In the genomic region with DNA sequence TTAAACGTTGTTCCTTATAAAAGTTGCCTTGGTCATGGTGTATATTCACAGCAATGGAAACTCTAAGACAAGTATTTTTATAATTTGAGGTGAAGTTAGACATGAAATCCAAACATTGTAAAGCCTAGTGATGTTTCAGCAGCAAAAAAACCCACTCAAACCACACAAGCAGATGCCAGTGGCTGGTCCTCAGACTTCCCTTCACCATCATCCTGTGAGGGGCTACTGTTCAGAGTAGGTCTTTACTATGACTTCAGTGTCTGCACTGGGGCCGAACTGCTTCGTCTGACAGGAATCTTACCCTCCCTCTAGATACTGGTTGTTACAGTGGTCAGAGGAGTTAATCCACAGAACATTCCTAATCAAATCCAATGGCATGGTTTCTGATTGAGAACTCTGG, we compare ENCODE assay signal across 30 mouse cellular contexts.
"Had no signal": no experiment of that assay in that cellular context is flagged by ENCODE, and none has a peak within 500 bp of the region (broad histone marks: within the 10 kb centered on the region; RNA-seq: fewer than 3 reads in every experiment).

No protein-coding gene starts in this region.

- H3K36me3 ChIP-seq: limb, embryonic 10.5 days; limb, embryonic 12.5 days; liver, embryonic 12.5 days; liver, embryonic 13.5 days; liver, embryonic 15.5 days; lung, embryonic 15.5 days; midbrain, embryonic 10.5 days; midbrain, embryonic 12.5 days; midbrain, embryonic 15.5 days; neural tube, embryonic 12.5 days had no signal

- H3K27ac ChIP-seq: limb, embryonic 10.5 days; limb, embryonic 12.5 days; limb, embryonic 13.5 days; limb, embryonic 15.5 days; liver, embryonic 12.5 days; liver, embryonic 13.5 days; liver, embryonic 14.5 days; liver, embryonic 15.5 days; lung, embryonic 15.5 days; macrophage; midbrain, embryonic 10.5 days; midbrain, embryonic 12.5 days; midbrain, embryonic 15.5 days; neural tube, embryonic 12.5 days had no signal

- ATAC-seq: liver, embryonic 12.5 days; liver, postnatal 0 days; lung, postnatal 0 days; midbrain, embryonic 15.5 days; midbrain, embryonic 16.5 days had no signal

- H3K27me3 ChIP-seq: limb, embryonic 12.5 days; limb, embryonic 13.5 days; limb, embryonic 15.5 days; liver, embryonic 12.5 days; liver, embryonic 13.5 days; liver, embryonic 15.5 days; lung, embryonic 15.5 days; midbrain, embryonic 12.5 days; midbrain, embryonic 15.5 days; neural tube, embryonic 12.5 days had no signal

- H3K4me1 ChIP-seq: limb, embryonic 10.5 days; limb, embryonic 12.5 days; limb, embryonic 13.5 days; limb, embryonic 15.5 days; liver, embryonic 12.5 days; liver, embryonic 13.5 days; liver, embryonic 15.5 days; lung, embryonic 15.5 days; megakaryocyte, embryonic 14.5 days; midbrain, embryonic 12.5 days; midbrain, embryonic 15.5 days; neural tube, embryonic 12.5 days had no signal

- H3K9me3 ChIP-seq: limb, embryonic 10.5 days; limb, embryonic 12.5 days; limb, embryonic 13.5 days; limb, embryonic 15.5 days; liver, embryonic 12.5 days; liver, embryonic 13.5 days; liver, embryonic 15.5 days; lung, embryonic 15.5 days; midbrain, embryonic 10.5 days; midbrain, embryonic 12.5 days; midbrain, embryonic 15.5 days; neural tube, embryonic 12.5 days had no signal

- H3K4me3 ChIP-seq: limb, embryonic 10.5 days; limb, embryonic 12.5 days; limb, embryonic 13.5 days; limb, embryonic 15.5 days; liver, embryonic 12.5 days; liver, embryonic 13.5 days; liver, embryonic 15.5 days; lung, embryonic 15.5 days; megakaryocyte, embryonic 14.5 days; midbrain, embryonic 10.5 days; midbrain, embryonic 12.5 days; midbrain, embryonic 15.5 days; myocyte; neural tube, embryonic 12.5 days had no signal

- DNase-seq: left cerebral cortex, postnatal 4 days; liver; liver, embryonic 13.5 days; liver, postnatal 0 days; lung, adult 18-20 months; lung, adult 2 months; lung, embryonic 14.5 days; lung, postnatal 10 days; lung, postnatal 14 days; lung, postnatal 36 days; lung, postnatal 4 days; midbrain, embryonic 14.5 days had no signal

- H3K4me2 ChIP-seq: limb, embryonic 12.5 days; limb, embryonic 13.5 days; limb, embryonic 15.5 days; liver, embryonic 11.5 days; liver, embryonic 12.5 days; liver, embryonic 13.5 days; liver, embryonic 15.5 days; lung, embryonic 14.5 days; lung, embryonic 15.5 days; midbrain, embryonic 12.5 days; midbrain, embryonic 15.5 days; neural tube, embryonic 12.5 days had no signal

- H3K9ac ChIP-seq: limb, embryonic 12.5 days; limb, embryonic 13.5 days; limb, embryonic 15.5 days; liver, embryonic 12.5 days; liver, embryonic 13.5 days; liver, embryonic 14.5 days; liver, embryonic 15.5 days; liver, postnatal 0 days; lung, embryonic 14.5 days; lung, embryonic 15.5 days; midbrain, embryonic 12.5 days; midbrain, embryonic 15.5 days; neural tube, embryonic 12.5 days had no signal
